Mouse (Mus musculus) cerebellum, postnatal 4 days (tissue): Measurements from ENCODE around the gene Dthd1.
A peak's percentile ranks its signal among the peaks of the same experiment; 100 is the strongest.

ENCODE experiments used
- DNase-seq, 2 experiments: peaks; one replicate each; pipeline ENCODE4 v3.0.0; 2022; ENCODE audit warnings: low spot score in 2 of 2, mixed read lengths in 1 of 2

Gene Dthd1

DNA sequence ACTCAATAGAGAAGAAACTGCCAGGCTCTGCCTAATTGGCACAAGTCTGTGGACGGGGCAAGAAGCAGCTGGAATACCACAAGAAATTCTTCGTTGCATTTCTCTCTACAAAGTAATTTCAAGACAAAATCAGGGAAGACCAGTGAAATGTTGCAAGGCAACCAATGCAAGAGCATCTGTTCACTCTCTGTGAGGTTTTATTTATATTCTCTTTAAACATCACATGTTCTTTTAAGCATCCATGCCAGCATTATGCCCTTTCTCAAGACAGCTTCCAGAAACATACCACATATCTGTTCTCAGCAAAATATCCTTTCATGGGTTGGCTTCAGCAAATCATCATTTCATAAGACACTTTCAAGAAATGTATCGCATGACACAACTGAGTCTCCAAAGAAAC is 50.7 kb downstream of the Dthd1 start:
- no peak for DNase-seq

DNA sequence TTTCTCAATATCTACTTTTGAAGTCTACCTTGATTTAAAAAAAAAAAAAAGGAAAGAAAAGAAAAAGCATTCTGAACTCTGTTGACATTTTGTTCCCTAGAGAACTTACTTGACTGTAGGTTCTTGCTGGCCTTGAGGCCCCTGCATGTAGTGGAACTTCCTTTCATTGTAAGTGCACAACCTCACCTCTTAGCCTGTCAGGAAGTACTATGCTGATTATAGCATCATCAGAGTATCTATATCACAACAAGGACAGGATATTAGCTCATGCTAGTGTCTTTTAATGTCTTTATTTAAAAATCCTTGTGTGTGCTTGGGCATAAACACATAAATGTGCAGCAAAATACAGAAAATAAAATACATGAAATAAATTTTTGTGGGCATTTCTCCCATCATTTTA is 53.4 kb downstream of the Dthd1 start:
- DNase-seq: no peak

GRCm38 (mm10) chr5:62879530-62879929 is 65.9 kb downstream of the Dthd1 start:
- no peak for DNase-seq

- DNase-seq: peak in 1 of 2 experiments; percentile 3
These were observed 81.7 kb downstream of the Dthd1 start for GRCm38 (mm10) chr5:62895326-62895725.

DNA sequence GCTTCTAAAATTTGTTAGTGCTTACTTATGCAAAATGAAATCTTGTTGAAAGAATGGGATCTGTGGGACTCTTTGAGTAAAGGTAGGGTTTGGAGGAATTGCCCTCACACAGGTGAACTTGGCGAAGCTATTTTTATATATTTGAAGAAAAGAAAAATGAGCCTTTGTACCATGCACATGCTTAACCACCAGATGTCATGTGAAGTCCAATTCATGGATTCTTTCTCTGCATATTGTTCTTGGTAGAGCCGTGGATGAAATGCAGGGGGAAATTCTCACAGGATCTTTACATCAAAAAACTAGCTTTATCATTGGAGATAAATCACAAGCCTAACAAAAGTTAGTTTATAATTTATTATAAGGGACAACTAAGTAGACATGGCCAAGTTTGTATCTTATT is 93.3 kb downstream of the Dthd1 start:
- DNase-seq: no peak

- DNase-seq: no peak
These were observed 95.5 kb downstream of the Dthd1 start for GRCm38 (mm10) chr5:62909074-62909473.

- no peak for DNase-seq
These were observed 111.0 kb downstream of the Dthd1 start for GRCm38 (mm10) chr5:62924616-62925015.
